Mouse (Mus musculus): ENCODE data around the gene Gck. TPM values are rescaled to one million over a fixed set of nuclear protein-coding genes. Genes with fewer than 3 reads are reported as not detected.
A peak's percentile ranks its signal among the peaks of the same experiment; 100 is the strongest.

Gene Gck
- polyA plus RNA-seq, 1 experiment, result 0.30 TPM

DNA sequence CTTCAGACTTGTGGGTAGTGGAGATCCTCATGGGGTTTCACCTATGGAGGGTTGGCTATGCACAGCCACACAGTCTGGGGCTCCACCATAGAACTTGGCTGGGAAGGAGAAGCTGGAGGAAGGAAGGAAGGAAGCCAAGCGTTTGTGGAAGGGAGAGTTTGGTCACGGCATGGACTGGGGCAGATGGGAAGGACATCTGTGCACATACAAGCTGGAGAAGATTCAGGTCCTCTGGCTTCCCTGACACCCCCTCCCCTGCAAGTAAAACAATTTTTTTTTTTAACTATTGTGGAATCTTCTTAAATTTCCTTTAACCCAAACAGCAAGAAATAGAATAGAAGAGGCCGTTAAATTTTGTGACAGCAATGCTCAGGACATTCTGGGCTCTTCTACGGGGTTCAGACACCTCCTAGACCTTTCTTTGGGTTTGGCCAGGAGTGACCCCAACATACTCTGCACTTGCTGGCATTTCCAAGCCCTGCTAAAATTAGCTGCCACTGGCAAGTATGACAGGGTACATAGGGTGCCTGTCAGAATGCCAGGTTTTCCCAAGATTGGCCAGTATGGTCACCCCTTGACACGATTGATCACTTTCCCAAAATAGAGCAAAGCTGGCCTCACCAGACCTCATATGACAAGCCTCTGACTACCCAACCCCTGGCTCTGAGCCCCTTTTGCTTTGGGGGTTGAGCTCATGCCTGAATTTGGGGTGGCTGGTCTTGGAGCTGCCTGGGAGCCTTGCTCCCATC is 34.3 kb downstream of the Gck start:
- Histone ChIP-seq H3K27ac (ENCODE audit: insufficient read depth, low read length) (no peak overlapping the region), H3K4me3 (ENCODE audit: insufficient read depth, low read length) (no peak overlapping the region), H3K4me1 (ENCODE audit: control insufficient read depth, insufficient read depth, low read length) (no peaks in the 10 kb centered on the region)
- TF ChIP-seq POLR2A (IDR thresholded peaks at IDR 0.05; ENCODE audit: low read depth, low read length) (no peak), CTCF (IDR thresholded peaks at IDR 0.05; ENCODE audit: borderline replicate concordance, insufficient read depth, low read length) (no peak)

DNA sequence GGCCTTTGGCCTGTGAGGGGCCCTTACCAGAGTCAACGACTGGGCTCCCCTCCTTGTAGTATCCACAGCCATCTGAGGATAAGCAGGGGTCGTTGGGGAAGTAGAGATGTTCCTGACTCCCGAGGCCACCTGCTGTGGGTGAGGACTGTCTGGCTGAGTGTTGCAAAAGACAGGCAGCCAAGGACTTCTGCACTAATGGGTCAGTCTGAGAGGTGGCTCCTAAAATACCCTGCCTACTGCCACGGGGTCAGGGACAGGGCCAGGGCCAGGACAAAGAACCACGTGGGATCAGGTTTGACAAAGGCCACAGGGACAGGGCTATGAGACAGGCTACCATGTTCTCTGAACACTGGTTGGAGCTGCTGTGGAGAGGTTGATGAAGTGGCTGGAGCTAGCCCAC is 34.9 kb downstream of the Gck start:
- Histone ChIP-seq H3K4me3 (ENCODE audit: insufficient read depth, low read length) (no peak overlapping the region), H3K4me1 (ENCODE audit: control insufficient read depth, insufficient read depth, low read length) (no peaks in the 10 kb centered on the region), H3K27ac (ENCODE audit: insufficient read depth, low read length) (no peak overlapping the region)
- TF ChIP-seq CTCF (IDR thresholded peaks at IDR 0.05; ENCODE audit: borderline replicate concordance, insufficient read depth, low read length) (no peak), POLR2A (IDR thresholded peaks at IDR 0.05; ENCODE audit: low read depth, low read length) (no peak)

DNA sequence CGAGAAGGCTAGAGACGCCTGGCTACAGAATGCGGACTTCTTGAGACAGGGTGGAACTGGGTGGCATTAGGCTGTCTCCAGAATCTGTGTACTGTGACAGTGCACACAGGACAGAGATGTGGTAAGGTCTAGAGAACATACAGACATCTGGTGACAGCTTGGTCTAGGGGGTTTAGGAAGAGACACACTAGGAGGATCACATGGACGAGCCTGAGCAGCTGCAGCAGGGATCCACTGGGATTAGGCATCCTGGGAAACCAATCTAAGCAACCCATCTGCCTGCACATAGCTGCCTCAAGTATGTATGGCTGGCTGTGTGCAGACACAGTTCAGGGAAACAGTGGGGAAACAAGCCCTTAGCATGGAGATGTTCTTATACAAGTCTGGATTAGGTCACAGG is 35.9 kb downstream of the Gck start:
- no peak for TF ChIP-seq POLR2A (IDR thresholded peaks at IDR 0.05; ENCODE audit: low read depth, low read length)
- Histone ChIP-seq H3K4me1 (ENCODE audit: control insufficient read depth, insufficient read depth, low read length) (no peaks in the 10 kb centered on the region), H3K4me3 (ENCODE audit: insufficient read depth, low read length) (no peak overlapping the region), H3K27ac (ENCODE audit: insufficient read depth, low read length) (no peak overlapping the region)

DNA sequence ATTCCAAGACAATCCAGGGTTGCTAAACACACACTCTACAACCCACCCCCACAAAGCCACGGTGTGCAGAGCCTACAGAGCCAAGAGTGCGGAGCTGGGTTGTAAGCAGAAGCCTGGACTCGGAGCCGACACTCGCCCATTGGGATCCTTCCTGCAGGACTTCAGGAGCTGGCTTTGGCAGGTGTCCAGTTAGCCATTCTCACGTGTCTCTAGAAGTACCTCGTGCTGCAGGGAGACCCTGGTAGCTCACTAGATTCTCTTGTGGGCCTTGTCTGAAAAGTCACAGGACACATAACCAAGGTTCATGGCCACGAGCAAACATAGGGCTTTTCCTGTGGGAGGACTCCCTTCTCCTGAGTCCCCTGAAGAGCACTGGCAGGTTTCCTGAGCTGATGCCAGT is 36.6 kb downstream of the Gck start:
- Histone ChIP-seq H3K27ac (ENCODE audit: insufficient read depth, low read length) (no peak overlapping the region), H3K4me3 (ENCODE audit: insufficient read depth, low read length) (no peak overlapping the region), H3K4me1 (ENCODE audit: control insufficient read depth, insufficient read depth, low read length) (no peaks in the 10 kb centered on the region)
- TF ChIP-seq CTCF (IDR thresholded peaks at IDR 0.05; ENCODE audit: borderline replicate concordance, insufficient read depth, low read length) (no peak), POLR2A (IDR thresholded peaks at IDR 0.05; ENCODE audit: low read depth, low read length) (no peak)

DNA sequence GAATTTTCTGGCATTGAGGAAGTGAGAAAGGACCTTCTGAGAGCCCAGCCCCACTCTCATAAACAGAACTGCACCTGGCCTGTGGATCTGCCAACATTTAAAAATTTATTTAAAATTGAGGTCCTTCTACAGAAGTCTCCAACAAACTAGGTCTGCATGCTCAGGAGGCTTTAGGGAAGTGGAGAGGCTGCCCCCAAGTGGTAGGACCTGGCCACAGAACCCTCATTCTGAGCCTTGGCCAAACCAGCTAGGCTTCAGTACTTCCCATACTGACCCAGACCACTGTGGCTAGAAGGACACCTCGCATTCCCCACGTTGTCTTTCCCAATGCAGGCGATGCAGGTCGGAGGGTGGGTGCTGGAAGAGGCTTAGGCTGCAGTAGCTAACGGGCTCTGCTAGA is 37.2 kb downstream of the Gck start:
- peak; percentile 55; the same call in 1 of the 2 replicates for TF ChIP-seq CTCF (IDR thresholded peaks at IDR 0.05; ENCODE audit: borderline replicate concordance, insufficient read depth, low read length)
- no peak for TF ChIP-seq POLR2A (IDR thresholded peaks at IDR 0.05; ENCODE audit: low read depth, low read length)
- Histone ChIP-seq H3K27ac (ENCODE audit: insufficient read depth, low read length) (no peak overlapping the region), H3K4me3 (ENCODE audit: insufficient read depth, low read length) (no peak overlapping the region), H3K4me1 (ENCODE audit: control insufficient read depth, insufficient read depth, low read length) (no peaks in the 10 kb centered on the region)

DNA sequence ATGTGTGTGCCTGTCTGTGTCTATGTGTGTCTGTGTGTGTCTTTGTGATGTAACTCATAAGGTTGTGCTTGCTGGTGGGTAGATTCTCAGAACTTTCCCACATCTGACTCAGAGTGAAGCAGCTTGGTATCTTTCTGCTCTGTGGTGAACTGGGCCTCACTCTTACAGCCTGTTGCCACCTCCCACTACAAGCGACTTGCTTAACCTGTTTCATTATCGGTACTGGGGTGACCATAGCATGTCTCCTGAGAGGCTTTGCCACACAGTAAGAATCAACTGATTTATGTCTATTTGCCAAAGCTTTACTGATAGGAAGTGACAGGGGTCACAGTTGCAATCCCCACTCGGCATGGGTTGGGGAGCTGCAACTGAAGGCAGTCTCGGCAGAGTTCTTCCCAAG is 41.2 kb downstream of the Gck start:
- Histone ChIP-seq H3K27ac (ENCODE audit: insufficient read depth, low read length) (no peak overlapping the region), H3K4me1 (ENCODE audit: control insufficient read depth, insufficient read depth, low read length) (no peaks in the 10 kb centered on the region), H3K4me3 (ENCODE audit: insufficient read depth, low read length) (no peak overlapping the region)
- TF ChIP-seq POLR2A (IDR thresholded peaks at IDR 0.05; ENCODE audit: low read depth, low read length) (no peak), CTCF (IDR thresholded peaks at IDR 0.05; ENCODE audit: borderline replicate concordance, insufficient read depth, low read length) (no peak)

DNA sequence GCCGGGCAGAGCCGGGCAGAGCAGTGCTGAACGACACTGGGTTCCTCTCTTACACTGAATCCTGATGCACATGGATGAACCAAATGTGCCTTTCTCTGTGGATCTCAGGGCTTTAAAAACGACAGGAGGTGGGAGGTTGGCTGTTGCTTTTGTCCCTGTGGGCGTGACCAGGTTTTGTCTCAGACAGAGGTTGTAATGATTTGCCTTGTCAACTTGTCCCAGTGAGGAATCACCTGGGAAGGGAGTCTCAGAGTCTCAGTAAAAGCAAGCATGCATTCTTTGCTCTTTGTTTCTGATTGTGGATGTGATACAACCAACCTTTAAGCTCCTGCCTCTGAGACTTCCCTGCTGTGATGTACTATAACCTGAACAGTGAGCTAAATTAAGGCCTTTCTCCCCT is 42.8 kb downstream of the Gck start:
- no peak overlapping the region for H3K27ac ChIP-seq (ENCODE audit: insufficient read depth, low read length)
- no peak for TF ChIP-seq POLR2A (IDR thresholded peaks at IDR 0.05; ENCODE audit: low read depth, low read length)
- TF ChIP-seq CTCF (IDR thresholded peaks at IDR 0.05; ENCODE audit: borderline replicate concordance, insufficient read depth, low read length), result no peak
- 0 out of 2 replicates have a peak, but pooled peaks cover 3% of the 10 kb centered on the region for H3K4me1 ChIP-seq (ENCODE audit: control insufficient read depth, insufficient read depth, low read length)
- H3K4me3 ChIP-seq (ENCODE audit: insufficient read depth, low read length), result no peak overlapping the region

DNA sequence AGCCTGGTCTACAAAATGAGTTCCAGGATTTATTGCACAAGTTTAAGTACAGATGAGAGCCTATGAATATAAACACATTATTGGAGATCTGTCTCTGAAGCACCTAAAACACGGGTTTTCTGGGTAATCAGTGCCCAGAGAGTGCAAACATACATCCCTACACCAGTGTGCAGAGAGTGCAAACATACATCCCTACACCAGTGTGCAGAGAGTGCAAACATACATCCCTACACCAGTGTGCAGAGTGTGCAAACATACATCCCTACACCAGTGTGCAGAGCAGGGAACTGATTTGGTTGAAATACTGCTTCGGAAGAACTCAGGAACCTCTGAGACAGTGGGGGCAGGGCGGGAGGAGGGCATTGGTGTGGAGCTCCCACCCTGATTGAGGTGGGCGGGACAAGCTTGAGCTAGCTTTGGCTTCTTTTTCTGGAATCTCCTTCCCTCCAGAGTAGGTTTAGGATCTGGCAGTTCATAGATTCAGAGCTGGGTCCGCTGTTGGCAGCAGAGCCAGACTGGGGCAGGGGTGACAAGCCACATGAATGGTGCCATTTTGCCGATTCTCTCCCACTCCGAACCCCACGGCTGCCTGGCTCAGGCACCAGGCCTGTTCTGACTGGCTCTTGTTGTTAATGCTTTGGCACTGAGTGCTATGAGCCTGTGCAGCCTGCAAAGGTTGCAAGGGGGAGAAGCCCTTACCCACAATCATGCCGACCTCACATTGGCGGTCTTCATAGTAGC is 43.9 kb downstream of the Gck start:
- Histone ChIP-seq H3K4me3 (ENCODE audit: insufficient read depth, low read length) (no peak overlapping the region), H3K27ac (ENCODE audit: insufficient read depth, low read length) (no peak overlapping the region), H3K4me1 (ENCODE audit: control insufficient read depth, insufficient read depth, low read length) (0 out of 2 replicates have a peak, but pooled peaks cover 3% of the 10 kb centered on the region)
- TF ChIP-seq POLR2A (IDR thresholded peaks at IDR 0.05; ENCODE audit: low read depth, low read length) (no peak), CTCF (IDR thresholded peaks at IDR 0.05; ENCODE audit: borderline replicate concordance, insufficient read depth, low read length) (no peak)

DNA sequence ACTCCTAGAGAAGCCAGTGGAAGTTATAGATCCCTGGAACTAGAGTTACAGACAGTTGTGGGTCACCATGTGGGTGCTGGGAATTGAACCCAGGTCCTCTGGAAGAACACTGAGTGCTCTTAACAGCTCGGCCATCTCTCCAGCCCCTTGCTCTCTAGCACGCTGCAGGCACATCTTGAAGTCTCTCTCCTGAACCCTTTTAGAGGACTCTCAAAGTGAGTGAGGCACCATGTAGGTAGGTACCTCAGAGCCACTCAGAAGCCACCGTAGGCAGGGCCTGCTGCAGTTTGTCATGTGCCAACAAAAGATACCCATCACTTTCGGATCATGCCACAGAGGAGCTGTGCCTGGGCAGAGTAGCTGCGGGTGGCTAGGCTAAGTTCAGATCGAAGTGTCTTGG is 45.0 kb downstream of the Gck start:
- Histone ChIP-seq H3K4me3 (ENCODE audit: insufficient read depth, low read length) (no peak overlapping the region), H3K4me1 (ENCODE audit: control insufficient read depth, insufficient read depth, low read length) (0 out of 2 replicates have a peak, but pooled peaks cover 3% of the 10 kb centered on the region), H3K27ac (ENCODE audit: insufficient read depth, low read length) (no peak overlapping the region)
- TF ChIP-seq POLR2A (IDR thresholded peaks at IDR 0.05; ENCODE audit: low read depth, low read length) (no peak), CTCF (IDR thresholded peaks at IDR 0.05; ENCODE audit: borderline replicate concordance, insufficient read depth, low read length) (no peak)

DNA sequence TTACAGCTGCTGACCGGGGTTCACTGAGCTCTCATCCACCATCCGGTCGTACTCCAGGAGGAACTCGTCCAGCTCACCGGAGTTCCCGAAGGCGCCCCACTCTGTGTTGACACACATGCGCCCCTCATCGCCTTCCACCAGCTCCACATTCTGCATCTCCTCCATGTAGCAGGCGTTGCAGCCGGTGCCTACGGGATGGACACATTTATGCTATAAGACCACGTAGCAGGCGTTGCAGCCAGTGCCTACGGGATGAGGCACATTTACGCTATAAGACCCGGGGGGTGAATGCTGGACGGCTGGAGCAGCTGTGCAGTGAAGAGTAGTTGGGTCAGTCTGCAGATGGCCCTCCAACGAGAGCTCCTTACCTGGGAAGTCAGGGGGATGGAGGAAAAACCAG is 45.5 kb downstream of the Gck start:
- no peak overlapping the region for H3K4me3 ChIP-seq (ENCODE audit: insufficient read depth, low read length)
- TF ChIP-seq CTCF (IDR thresholded peaks at IDR 0.05; ENCODE audit: borderline replicate concordance, insufficient read depth, low read length) (no peak), POLR2A (IDR thresholded peaks at IDR 0.05; ENCODE audit: low read depth, low read length) (no peak)
- H3K4me1 ChIP-seq (ENCODE audit: control insufficient read depth, insufficient read depth, low read length), result 0 out of 2 replicates have a peak, but pooled peaks cover 3% of the 10 kb centered on the region
- H3K27ac ChIP-seq (ENCODE audit: insufficient read depth, low read length), result no peak overlapping the region

Data from embryonic fibroblast, embryonic 13.5 days (primary cell).